Mouse (Mus musculus) liver, embryonic 14.5 days (tissue): ENCODE measurements around the gene Tet1. TPM values are rescaled to one million over a fixed set of nuclear protein-coding genes. Genes with fewer than 3 reads are reported as not detected.

Experiments
- ATAC-seq: fragments of 200-750 bp; cut with Nextera tagmentation; 2 replicates; pipeline ENCODE4 v1.8.0; 2017; ENCODE audit warnings: moderate number of reproducible peaks, mild to moderate bottlenecking, moderate library complexity; ENCODE audit not compliant: insufficient read depth
- DNase-seq, 3 experiments: peaks; one replicate each; pipeline ENCODE4 v3.0.0-alpha.2; 2012 to 2013; ENCODE audit warnings: low read depth in 3 of 3, low spot score in 3 of 3
- H3K27ac ChIP-seq: fragments of 300-500 bp; sonication (generic); 2 replicates; pipeline ENCODE4 v1.5.1; 2014; ENCODE audit warnings: moderate library complexity, mild to moderate bottlenecking, control low read depth, inconsistent platforms
- H3K27me3 ChIP-seq: fragments of 300-500 bp; sonication (generic); 2 replicates; pipeline ENCODE4 v1.6.1; 2014; ENCODE audit warnings: mild to moderate bottlenecking, low read length, moderate library complexity; ENCODE audit not compliant: control insufficient read depth, insufficient read depth
- H3K36me3 ChIP-seq: fragments of 300-500 bp; sonication (generic); replicated peaks from 2 replicates; pipeline ENCODE4 v1.6.1; 2014; ENCODE audit warnings: low read depth; ENCODE audit not compliant: control insufficient read depth, insufficient read depth
- H3K4me1 ChIP-seq, 2 experiments: fragments of 200-500 bp in 1 of 2; fragments of 300-500 bp in 1 of 2; sonication (generic) in 1 of 2; replicated peaks; 2 replicates each; pipeline ENCODE4 v1.6.1; 2012 to 2014; ENCODE audit warnings: antibody characterized with exemption in 1 of 2, inconsistent platforms in 1 of 2, low read length in 1 of 2; ENCODE audit not compliant: control insufficient read depth in 2 of 2, insufficient read depth in 2 of 2
- H3K4me2 ChIP-seq: fragments of 300-500 bp; sonication (generic); 2 replicates; pipeline ENCODE4 v1.6.1; 2014; ENCODE audit warnings: low read depth, mild to moderate bottlenecking, control low read depth, moderate library complexity
- H3K4me3 ChIP-seq, 2 experiments: fragments of 200-500 bp in 1 of 2; fragments of 300-500 bp in 1 of 2; sonication (generic) in 1 of 2; 2 replicates each; pipeline ENCODE4 v1.5.1; 2012 to 2014; ENCODE audit warnings: low read depth in 2 of 2, low read length in 2 of 2, mild to moderate bottlenecking in 2 of 2, control low read depth in 1 of 2, inconsistent platforms in 1 of 2, moderate library complexity in 1 of 2; ENCODE audit not compliant: insufficient read depth in 1 of 2
- H3K9ac ChIP-seq: fragments of 300-500 bp; sonication (generic); replicated peaks from 2 replicates; pipeline ENCODE4 v1.6.1; 2014; ENCODE audit warnings: mild to moderate bottlenecking, control low read depth, moderate library complexity
- H3K9me3 ChIP-seq: fragments of 300-500 bp; sonication (generic); 2 replicates; pipeline ENCODE4 v1.6.1; 2016; ENCODE audit warnings: low read length, mixed read lengths; ENCODE audit not compliant: control insufficient read depth
- CTCF ChIP-seq: IDR thresholded peaks from 2 replicates; pipeline ENCODE4 v1.5.1; 2016; ENCODE audit warnings: antibody characterized with exemption, low read depth, control low read depth
- EP300 ChIP-seq: IDR thresholded peaks from 2 replicates; pipeline ENCODE4 v1.6.1; 2016; ENCODE audit warnings: antibody characterized with exemption, low read depth
- WGBS: fragments of 180-500 bp; shearing (Covaris S2); extraction: QIAGEN DNeasy Blood & Tissue Kit; methylation state at CpG from one replicate; pipeline ENCODE4 v1.1.7; 2014; ENCODE audit not compliant: insufficient replicate concordance; 5-methylcytosine and 5-hydroxymethylcytosine counted together
- polyA plus RNA-seq, 2 experiments: library from polyadenylated mRNA; depleted of rRNA in 1 of 2; stranded (reverse) in 1 of 2; unstranded in 1 of 2; fragments of >200 nt; fragmentation: Nextera tagmentation in 1 of 2; extraction: Ambion mirVana in 1 of 2; gene quantifications; 2 replicates each; pipeline versions ENCODE4 v1.2.1 to v1.2.3; 2012 to 2014

Tet1 gene
- polyA plus RNA-seq, 2 experiments = 0.23 to 0.99 TPM

DNA sequence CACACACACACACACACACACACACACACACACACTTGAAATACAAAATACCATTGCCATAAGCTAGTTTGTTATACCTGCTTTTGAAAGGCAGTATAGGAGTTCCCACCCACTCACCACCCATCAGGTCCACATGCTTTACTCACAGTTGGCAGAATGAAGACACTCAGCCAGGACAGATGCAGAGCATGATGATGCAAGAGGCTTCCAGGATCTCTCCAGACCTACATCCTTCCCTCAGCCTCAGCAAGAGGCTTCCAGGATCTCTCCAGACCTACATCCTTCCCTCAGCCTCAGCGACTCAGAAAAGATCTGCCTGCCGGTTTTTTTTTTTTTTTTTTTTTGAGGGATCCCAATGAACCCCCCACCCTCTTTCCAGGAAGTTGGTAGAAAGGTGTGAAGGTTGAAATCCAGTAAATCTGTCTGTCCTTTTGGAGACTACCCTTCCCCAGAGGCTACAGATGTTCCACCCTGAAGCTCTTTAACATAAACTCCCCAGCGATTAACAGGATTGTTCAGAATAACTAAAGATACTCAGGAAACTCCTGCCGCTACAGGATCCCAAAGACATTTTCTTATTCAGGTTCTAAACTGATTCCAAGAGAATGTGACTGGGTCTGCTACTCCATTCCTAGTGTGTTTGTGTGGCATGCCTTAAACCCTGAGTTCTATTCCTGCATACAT lies 16.1 kb downstream of the Tet1 start:
- no peaks in the 10 kb centered on the region for H3K36me3 ChIP-seq
- no peaks in the 10 kb centered on the region for H3K4me1 ChIP-seq
- no peak overlapping the region for H3K27ac ChIP-seq
- no peak overlapping the region for H3K9ac ChIP-seq
- H3K9me3 ChIP-seq = no peaks in the 10 kb centered on the region
- DNase-seq (no peak), ATAC-seq (no peak)
- no peak overlapping the region for H3K4me3 ChIP-seq
- no peak overlapping the region for H3K4me2 ChIP-seq
- TF ChIP-seq CTCF = no peak
- no peak for TF ChIP-seq EP300
- 40% methylated on average over 4 of the region's 4 CpGs for WGBS
- peaks cover 2% of the 10 kb centered on the region for H3K27me3 ChIP-seq

DNA sequence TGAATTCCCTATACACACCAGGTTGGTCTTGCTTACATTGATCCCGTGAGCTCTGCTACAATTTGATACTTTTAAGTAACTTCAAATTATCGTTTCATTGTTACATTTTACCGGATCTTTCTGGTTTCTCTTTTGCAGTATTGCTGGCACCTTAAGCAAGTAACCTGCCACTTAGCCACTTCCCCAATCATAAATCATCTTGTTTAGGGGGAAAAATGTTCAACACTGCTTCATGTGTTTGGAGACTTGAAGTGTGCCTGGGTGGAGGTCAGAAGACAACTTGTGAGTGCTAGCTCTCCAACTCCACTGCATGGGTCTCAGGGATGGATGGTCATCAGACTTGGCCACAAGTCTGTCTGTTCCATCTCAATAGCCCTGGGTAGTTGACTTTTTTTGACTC lies 17.8 kb downstream of the Tet1 start:
- H3K9me3 ChIP-seq = no peaks in the 10 kb centered on the region
- H3K4me3 ChIP-seq = no peak overlapping the region
- H3K27ac ChIP-seq = no peak overlapping the region
- DNase-seq (no peak), ATAC-seq (no peak)
- TF ChIP-seq CTCF = no peak
- no peak for TF ChIP-seq EP300
- no peaks in the 10 kb centered on the region for H3K4me1 ChIP-seq
- peaks cover 18% of the 10 kb centered on the region for H3K27me3 ChIP-seq
- WGBS = 30% methylated on average over 3 of the region's 3 CpGs
- no peak overlapping the region for H3K9ac ChIP-seq
- H3K36me3 ChIP-seq = no peaks in the 10 kb centered on the region
- no peak overlapping the region for H3K4me2 ChIP-seq

DNA sequence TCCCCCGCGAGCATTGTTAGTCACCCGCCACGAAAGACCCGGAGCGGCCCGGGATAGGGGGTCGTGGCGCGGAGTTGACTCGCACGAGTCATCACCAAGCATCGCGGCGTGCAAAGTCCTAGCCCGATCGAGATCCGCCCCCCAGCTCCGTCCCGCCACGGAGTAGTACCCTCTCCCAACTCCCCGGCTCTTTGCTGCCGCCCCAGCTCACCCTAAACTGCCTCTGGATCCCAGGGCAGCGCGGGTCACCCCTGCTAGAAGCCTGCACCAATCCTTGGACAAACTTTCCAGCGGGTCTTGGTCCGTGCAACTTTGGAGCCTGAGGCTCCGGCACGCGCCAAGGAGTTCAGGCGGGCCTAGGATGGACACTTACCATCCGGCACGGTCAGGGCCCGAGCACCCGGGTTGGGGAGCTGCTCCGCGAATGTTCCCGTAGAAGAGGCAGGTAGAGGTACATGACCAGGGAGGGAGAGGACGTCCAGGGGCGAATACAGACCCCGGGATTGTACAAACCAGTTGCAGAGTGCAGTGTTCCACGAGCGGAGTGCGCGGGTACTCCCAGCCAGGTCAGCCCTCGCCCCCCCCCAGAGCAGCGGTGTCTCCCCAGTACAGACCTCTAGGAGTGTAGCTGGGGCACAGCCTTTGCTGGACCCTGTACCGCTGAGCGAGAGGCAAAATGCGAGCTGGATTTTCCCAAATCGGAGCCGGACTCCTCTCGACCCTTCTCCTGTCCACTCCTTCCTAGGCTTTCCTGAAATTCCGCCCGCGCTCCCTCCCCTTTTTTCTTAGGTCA lies 21.8 kb downstream of the Tet1 start:
- ATAC-seq = peak; percentile 39; the same call in 1 of the 2 replicates
- Histone ChIP-seq H3K4me1 (0 out of 4 replicates have a peak, but pooled peaks cover 2 to 3% of the 10 kb centered on the region in 2 experiments), H3K4me2 (peak overlapping the region; percentile 74), H3K36me3 (no peaks in the 10 kb centered on the region), H3K4me3 (peak overlapping the region; percentile 52 to 55), H3K27ac (no peak overlapping the region), H3K9ac (no peak overlapping the region), H3K9me3 (no peaks in the 10 kb centered on the region), H3K27me3 (peaks cover 24% of the 10 kb centered on the region)
- TF ChIP-seq EP300 (no peak), CTCF (no peak)
- WGBS = under 1% methylated on average over 56 of the region's 56 CpGs
- DNase-seq = no peak

DNA sequence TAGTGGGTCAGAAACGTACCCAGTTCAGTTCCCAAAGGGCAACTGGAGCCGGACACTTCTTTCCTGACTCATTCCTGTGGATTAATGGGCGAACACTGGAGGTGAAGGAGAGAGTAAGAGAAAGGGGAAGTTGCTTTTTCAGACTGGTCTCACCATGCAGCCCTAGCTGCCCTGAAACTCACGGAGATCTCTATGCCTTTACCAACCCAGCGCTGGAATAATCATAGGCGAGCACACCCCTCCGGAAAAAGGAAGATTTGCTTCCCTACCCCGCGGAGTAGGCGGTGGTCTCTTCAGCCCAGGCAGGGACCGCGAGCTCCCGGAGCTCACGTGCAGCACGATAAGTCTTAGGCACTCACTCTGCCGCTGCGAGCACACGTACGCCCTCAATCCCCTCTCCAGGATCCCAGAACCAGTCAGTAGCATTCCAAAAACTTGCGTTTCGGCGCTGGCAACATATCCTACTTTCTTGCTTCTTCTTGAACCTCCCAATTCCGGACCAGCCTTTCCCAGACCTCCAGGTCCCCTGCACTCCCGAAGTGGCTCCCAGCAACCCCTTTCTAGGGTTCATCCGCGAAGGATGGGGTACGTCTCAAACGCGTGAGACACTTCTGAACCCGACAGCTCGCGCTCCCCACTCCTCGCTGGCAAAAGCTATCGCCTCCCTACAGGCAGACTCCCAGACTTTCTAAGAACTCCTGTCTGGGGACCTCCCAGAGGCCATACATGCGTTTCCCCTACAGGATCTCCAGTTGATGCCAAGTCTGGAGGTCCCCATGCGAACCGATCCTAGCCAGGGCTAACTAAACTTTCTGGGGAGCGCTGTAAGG lies 22.6 kb downstream of the Tet1 start:
- Histone ChIP-seq H3K36me3 (no peaks in the 10 kb centered on the region), H3K4me2 (peak overlapping the region; percentile 74), H3K4me1 (0 out of 4 replicates have a peak, but pooled peaks cover 2 to 3% of the 10 kb centered on the region in 2 experiments), H3K9ac (0 out of 2 replicates have a peak overlapping the region, but pooled peaks have one; percentile 7), H3K4me3 (peak overlapping the region; percentile 52 to 55), H3K27ac (no peak overlapping the region), H3K9me3 (no peaks in the 10 kb centered on the region), H3K27me3 (peaks cover 24% of the 10 kb centered on the region)
- DNase-seq (no peak), ATAC-seq (peak; percentile 13; the same call in 1 of the 2 replicates)
- WGBS = under 1% methylated on average over 38 of the region's 38 CpGs
- no peak for TF ChIP-seq CTCF
- no peak for TF ChIP-seq EP300
